In the genomic region with DNA sequence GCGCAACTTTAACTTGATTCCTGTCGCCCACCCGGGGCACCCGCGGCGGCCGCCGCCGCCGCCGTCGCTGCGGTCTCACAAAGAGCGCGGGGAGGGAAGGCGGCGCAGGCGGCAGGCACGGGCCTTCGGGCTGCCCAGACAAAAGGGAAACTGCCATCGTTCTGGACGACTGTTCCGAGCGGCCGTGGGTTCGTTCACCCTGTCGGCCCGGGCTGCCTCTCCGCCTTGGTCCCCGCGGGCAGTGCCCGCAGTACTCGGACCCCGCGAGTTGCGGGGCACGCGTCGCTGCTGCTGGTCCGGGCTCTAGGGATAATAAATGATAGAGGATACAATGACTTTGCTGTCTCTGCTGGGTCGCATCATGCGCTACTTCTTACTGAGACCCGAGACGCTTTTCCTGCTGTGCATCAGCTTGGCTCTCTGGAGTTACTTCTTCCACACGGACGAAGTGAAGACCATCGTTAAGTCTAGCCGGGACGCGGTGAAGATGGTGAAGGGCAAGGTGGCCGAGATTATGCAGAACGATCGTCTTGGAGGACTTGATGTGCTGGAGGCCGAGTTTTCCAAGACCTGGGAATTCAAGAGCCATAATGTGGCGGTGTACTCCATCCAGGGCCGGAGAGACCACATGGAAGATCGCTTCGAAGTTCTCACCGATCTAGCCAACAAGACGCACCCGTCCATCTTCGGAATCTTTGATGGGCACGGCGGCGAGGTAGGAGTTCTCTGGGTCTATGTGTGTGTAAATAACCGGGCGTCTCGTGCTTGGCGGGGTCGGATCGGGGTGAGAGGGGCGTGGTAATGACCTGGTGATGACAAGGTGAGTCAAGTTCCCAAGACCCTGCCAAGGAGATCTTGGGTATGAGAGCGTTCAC, we compare ENCODE assay signal across 8 mouse cellular contexts. TPM values are rescaled to one million over a fixed set of nuclear protein-coding genes. Genes with fewer than 3 reads are reported as not detected.
DNase-seq lines count a peak whose midpoint lies in the region; ATAC-seq and TF ChIP-seq lines count a peak whose summit lies in the region.

No protein-coding gene starts in this region.

- under 1% methylated on average over 71 of the region's 73 CpGs for WGBS in embryonic facial prominence, embryonic 13.5 days
- WGBS in heart, postnatal 0 days, result under 1% methylated on average over 71 of the region's 73 CpGs
- WGBS in limb, embryonic 11.5 days, result 1% methylated on average over 73 of the region's 73 CpGs
- WGBS in midbrain, embryonic 16.5 days, result under 1% methylated on average over 71 of the region's 73 CpGs
- WGBS in thymus, adult 2 months, result 2% methylated on average over 73 of the region's 73 CpGs

- H3K4me1 ChIP-seq in embryonic facial prominence, embryonic 13.5 days, result peaks cover 22% of the 10 kb centered on the region
- H3K4me1 ChIP-seq in heart, postnatal 0 days (ENCODE audit: control insufficient read depth, insufficient read depth), result peaks cover 19% of the 10 kb centered on the region
- H3K4me1 ChIP-seq in limb, embryonic 11.5 days (ENCODE audit: control insufficient read depth, insufficient read depth, low read length), result peaks cover 6% of the 10 kb centered on the region
- peaks cover 28% of the 10 kb centered on the region for H3K4me1 ChIP-seq in midbrain, embryonic 16.5 days (ENCODE audit: control insufficient read depth, insufficient read depth, low read length)
- peaks cover 18% of the 10 kb centered on the region for H3K4me1 ChIP-seq in thymus, adult 2 months (replicated peaks; ENCODE audit: control insufficient read depth, insufficient read depth, low read length)

- ATAC-seq in frontal cortex, adult (ENCODE audit: low TSS enrichment), result peak; percentile 29
- ATAC-seq in embryonic facial prominence, embryonic 13.5 days (ENCODE audit: insufficient number of reproducible peaks, insufficient read depth, low FRiP score, low TSS enrichment, low read depth), result peak; percentile 39
- peak; percentile 39 for ATAC-seq in heart, postnatal 0 days (ENCODE audit: insufficient read depth, low read depth)
- peak; percentile 17; the same call in 1 of the 2 replicates for ATAC-seq in limb, embryonic 11.5 days (ENCODE audit: insufficient number of reproducible peaks, low FRiP score, low TSS enrichment, low read depth)
- peak; percentile 63 for ATAC-seq in midbrain, embryonic 16.5 days

- H3K4me2 ChIP-seq in embryonic facial prominence, embryonic 13.5 days, result peak overlapping the region; percentile 85
- H3K4me2 ChIP-seq in heart, postnatal 0 days (ENCODE audit: low read depth, low read length), result peak overlapping the region; percentile 91
- H3K4me2 ChIP-seq in limb, embryonic 11.5 days (ENCODE audit: low read depth, severe bottlenecking), result peak overlapping the region; percentile 89
- peak overlapping the region; percentile 99 for H3K4me2 ChIP-seq in midbrain, embryonic 16.5 days (ENCODE audit: low read length)

- peak overlapping the region; percentile 76 for H3K4me3 ChIP-seq in embryonic facial prominence, embryonic 13.5 days
- peak overlapping the region; percentile 63 for H3K4me3 ChIP-seq in heart, postnatal 0 days (ENCODE audit: low read depth, low read length)
- H3K4me3 ChIP-seq in limb, embryonic 11.5 days (ENCODE audit: low read depth, low read length), result peak overlapping the region; percentile 68
- H3K4me3 ChIP-seq in midbrain, embryonic 16.5 days (ENCODE audit: low read depth, low read length), result peak overlapping the region; percentile 86
- peak overlapping the region; percentile 56 for H3K4me3 ChIP-seq in thymus, adult 2 months (ENCODE audit: control insufficient read depth, insufficient read depth, low read length)

- peak overlapping the region; percentile 84 for H3K9ac ChIP-seq in embryonic facial prominence, embryonic 13.5 days
- peak overlapping the region; percentile 71 for H3K9ac ChIP-seq in heart, postnatal 0 days (replicated peaks; ENCODE audit: low read depth, low read length)
- peak overlapping the region; percentile 80 for H3K9ac ChIP-seq in limb, embryonic 11.5 days (ENCODE audit: low read length)
- H3K9ac ChIP-seq in midbrain, embryonic 16.5 days (ENCODE audit: low read depth, low read length), result peak overlapping the region; percentile 87

- H3K27me3 ChIP-seq in embryonic facial prominence, embryonic 13.5 days, result peaks cover 6% of the 10 kb centered on the region; the same call in 1 of the 2 replicates
- H3K27me3 ChIP-seq in heart, postnatal 0 days (ENCODE audit: control insufficient read depth, insufficient read depth, low read length), result no peaks in the 10 kb centered on the region
- no peaks in the 10 kb centered on the region for H3K27me3 ChIP-seq in limb, embryonic 11.5 days (ENCODE audit: control insufficient read depth, insufficient read depth, low read length)
- H3K27me3 ChIP-seq in midbrain, embryonic 16.5 days (ENCODE audit: control insufficient read depth, insufficient read depth, low read depth, low read length), result no peaks in the 10 kb centered on the region
- peaks cover 6% of the 10 kb centered on the region; the same call in 1 of the 2 replicates for H3K27me3 ChIP-seq in thymus, adult 2 months (ENCODE audit: control insufficient read depth, insufficient read depth, low read length)

- no peak for TF ChIP-seq POLR2A in thymus, adult 2 months (IDR thresholded peaks at IDR 0.05; ENCODE audit: control insufficient read depth, extremely low read depth, insufficient read depth, low read length, poor library complexity)

- no peaks in the 10 kb centered on the region for H3K9me3 ChIP-seq in embryonic facial prominence, embryonic 13.5 days
- no peaks in the 10 kb centered on the region for H3K9me3 ChIP-seq in heart, postnatal 0 days (replicated peaks; ENCODE audit: control insufficient read depth, low read length)
- no peaks in the 10 kb centered on the region for H3K9me3 ChIP-seq in limb, embryonic 11.5 days (ENCODE audit: control insufficient read depth, low read length)
- H3K9me3 ChIP-seq in midbrain, embryonic 16.5 days (replicated peaks; ENCODE audit: control insufficient read depth, low read length, poor library complexity, severe bottlenecking), result no peaks in the 10 kb centered on the region

- H3K27ac ChIP-seq in embryonic facial prominence, embryonic 13.5 days, result peak overlapping the region; percentile 81; the same call in 1 of the 2 replicates
- peak overlapping the region; percentile 95 for H3K27ac ChIP-seq in heart, postnatal 0 days (ENCODE audit: low read depth)
- H3K27ac ChIP-seq in limb, embryonic 11.5 days (replicated peaks; ENCODE audit: low read depth, low read length), result no peak overlapping the region
- peak overlapping the region; percentile 94 for H3K27ac ChIP-seq in midbrain, embryonic 16.5 days (ENCODE audit: low read length)
- H3K27ac ChIP-seq in thymus, adult 2 months (ENCODE audit: control insufficient read depth, insufficient read depth, low read length), result no peak overlapping the region

- no peaks in the 10 kb centered on the region for H3K36me3 ChIP-seq in embryonic facial prominence, embryonic 13.5 days
- H3K36me3 ChIP-seq in heart, postnatal 0 days (replicated peaks; ENCODE audit: control insufficient read depth, insufficient read depth, low read length), result no peaks in the 10 kb centered on the region
- H3K36me3 ChIP-seq in limb, embryonic 11.5 days (ENCODE audit: control insufficient read depth, insufficient read depth, low read length), result no peaks in the 10 kb centered on the region
- no peaks in the 10 kb centered on the region for H3K36me3 ChIP-seq in midbrain, embryonic 16.5 days (ENCODE audit: control insufficient read depth, insufficient read depth, low read length)
- H3K36me3 ChIP-seq in thymus, adult 2 months (ENCODE audit: control insufficient read depth, insufficient read depth, low read length), result no peaks in the 10 kb centered on the region

- no peak for TF ChIP-seq CTCF in heart, postnatal 0 days (IDR thresholded peaks at IDR 0.05; ENCODE audit: low read depth)
- no peak for TF ChIP-seq CTCF in thymus, adult 2 months (IDR thresholded peaks at IDR 0.05; ENCODE audit: borderline replicate concordance, control insufficient read depth, extremely low read depth, insufficient read depth, low read length, poor library complexity)

- DNase-seq in frontal cortex, postnatal 10 days (ENCODE audit: low spot score in 2 of 2), result no peak
- DNase-seq in WW6 (ENCODE audit: low read depth, low spot score), result peak; percentile 24
- DNase-seq in heart, postnatal 0 days (ENCODE audit: low spot score), result peak; percentile 25
- peak; percentile 76 for DNase-seq in limb, embryonic 11.5 days (ENCODE audit: low spot score)
- no peak for DNase-seq in thymus, adult 2 months

- TF ChIP-seq EP300 in heart, postnatal 0 days (IDR thresholded peaks at IDR 0.05; ENCODE audit: low read depth), result no peak

RNA-seq across cellular contexts. Expression of a gene that starts 0.8 kb away (rescaled TPM):
- 7.1 and 8.3 TPM in 2 replicates for polyA plus RNA-seq in embryonic facial prominence, embryonic 13.5 days (2015; fragmentation: Nextera tagmentation; extraction: Ambion mirVana)
- total RNA-seq in heart, postnatal 0 days (2014; rRNA removed; ENCODE audit: low replicate concordance), result 13.8 and 25.7 TPM in 2 replicates
- polyA plus RNA-seq in heart, postnatal 0 days (2015; fragmentation: Nextera tagmentation; extraction: Ambion mirVana), result 7.8 and 8.7 TPM in 2 replicates
- polyA plus RNA-seq in limb, embryonic 11.5 days (2014; fragmentation: Nextera tagmentation; extraction: Ambion mirVana), result 10.5 and 12.0 TPM in 2 replicates
- polyA plus RNA-seq in midbrain, embryonic 16.5 days (2015; fragmentation: Nextera tagmentation; extraction: Ambion mirVana), result 19.3 and 25.7 TPM in 2 replicates
- 2.3 and 2.6 TPM in 2 replicates for polyA plus RNA-seq in thymus, adult 2 months (2012; rRNA removed)

Comparison
In these comparisons a context has a peak if more than half of its experiments do, and no peak if none do; other contexts are left out.
1. DNase-seq: peak in WW6 (single experiment), heart, postnatal 0 days (single experiment) and limb, embryonic 11.5 days (single experiment); none in frontal cortex, postnatal 10 days (0 of 2) and thymus, adult 2 months (single experiment).
2. H3K27ac ChIP-seq: peak in embryonic facial prominence, embryonic 13.5 days (single experiment), heart, postnatal 0 days (single experiment) and midbrain, embryonic 16.5 days (single experiment); none in limb, embryonic 11.5 days (single experiment) and thymus, adult 2 months (single experiment).
3. Peak in every context shown above with its lines, with median percentiles within 50 percentile points of each other: ATAC-seq, H3K4me2 ChIP-seq, H3K4me3 ChIP-seq and H3K9ac ChIP-seq.